Mouse (Mus musculus): ENCODE results near the gene Cbx7. TPM values are rescaled to one million over a fixed set of nuclear protein-coding genes. Genes with fewer than 3 reads are reported as not detected.
A peak's percentile ranks its signal among the peaks of the same experiment; 100 is the strongest.
"Not testable (repeated sequence)": the region's sequence is repeated elsewhere in the genome, so short reads cannot be mapped to it uniquely, and the experiment has no call there.

Cbx7 gene
- polyA plus RNA-seq, 1 experiment, result 75.9 TPM

DNA sequence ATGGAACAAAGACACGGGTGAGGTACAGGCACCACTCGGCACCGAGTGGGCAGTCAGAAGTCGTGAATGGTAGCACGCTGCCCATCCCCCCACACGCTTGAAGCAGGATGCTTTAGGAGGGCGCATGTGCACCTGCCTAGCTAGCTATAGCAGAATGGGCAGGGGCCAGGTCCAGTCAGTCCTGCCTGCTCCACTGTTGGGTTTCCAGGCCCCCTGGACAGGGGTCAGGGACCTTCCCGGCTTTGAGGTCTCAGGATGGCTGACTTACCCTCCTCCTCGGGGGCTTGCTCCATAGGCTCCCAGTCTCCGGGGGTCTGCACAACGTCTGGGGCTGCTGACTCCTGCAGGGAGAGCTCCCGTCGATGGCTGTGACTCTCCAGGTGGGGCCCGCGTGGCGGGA lies 52.4 kb downstream of the Cbx7 start:
- no peak for DNase-seq
- no peak overlapping the region for H3K4me3 ChIP-seq (replicated peaks; ENCODE audit: extremely low read depth, low read depth, low read length)
- whole genome bisulfite sequencing, result 85% methylated on average over 16 of the region's 16 CpGs

DNA sequence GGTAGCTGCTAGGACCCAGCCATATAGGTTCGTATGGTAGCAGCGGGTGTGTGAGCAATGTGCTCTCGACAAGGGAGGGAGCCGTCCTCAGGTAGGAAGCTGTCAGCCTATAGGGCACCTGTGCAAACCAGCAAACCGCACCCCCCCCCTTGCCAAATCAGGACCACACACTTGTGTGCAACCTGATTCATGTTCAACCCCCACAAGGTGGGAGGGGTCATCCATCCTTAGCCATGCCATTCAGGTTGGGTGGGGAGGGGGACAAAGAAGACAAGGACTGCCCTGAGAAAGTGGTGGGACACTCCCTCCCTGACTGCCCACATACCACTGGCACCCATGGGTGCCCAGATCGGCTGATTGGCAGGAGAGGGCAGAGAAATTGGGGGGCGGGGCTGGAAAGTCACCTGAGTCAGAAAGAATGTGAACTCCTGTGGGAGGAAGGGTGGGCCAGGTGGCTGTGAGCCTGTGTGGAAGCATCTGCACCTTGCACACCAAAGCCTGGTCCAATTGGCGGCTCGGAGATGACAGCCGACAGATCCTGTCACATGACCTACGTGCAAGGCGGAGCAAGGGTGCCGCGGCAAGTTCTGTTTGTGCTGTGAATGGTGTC lies 53.7 kb downstream of the Cbx7 start:
- 85% methylated on average over 14 of the region's 14 CpGs for WGBS
- no peaks in the 10 kb centered on the region for H3K4me1 ChIP-seq (ENCODE audit: control insufficient read depth, insufficient read depth, low read length)
- peak; percentile 19; the same call in 1 of the 2 replicates for TF ChIP-seq POLR2A (IDR thresholded peaks at IDR 0.05; ENCODE audit: borderline replicate concordance, extremely low read depth, low read depth, low read length)
- no peak for TF ChIP-seq CTCF (IDR thresholded peaks at IDR 0.05; ENCODE audit: insufficient read depth, low read length)
- DNase-seq, result no peak
- H3K4me3 ChIP-seq (replicated peaks; ENCODE audit: extremely low read depth, low read depth, low read length), result no peak overlapping the region

More for the DNA sequence above, 52.4 kb downstream of the Cbx7 start:
- TF ChIP-seq POLR2A (IDR thresholded peaks at IDR 0.05; ENCODE audit: borderline replicate concordance, extremely low read depth, low read depth, low read length), result no peak
- TF ChIP-seq CTCF (IDR thresholded peaks at IDR 0.05; ENCODE audit: insufficient read depth, low read length), result no peak
- no peaks in the 10 kb centered on the region for H3K4me1 ChIP-seq (ENCODE audit: control insufficient read depth, insufficient read depth, low read length)

DNA sequence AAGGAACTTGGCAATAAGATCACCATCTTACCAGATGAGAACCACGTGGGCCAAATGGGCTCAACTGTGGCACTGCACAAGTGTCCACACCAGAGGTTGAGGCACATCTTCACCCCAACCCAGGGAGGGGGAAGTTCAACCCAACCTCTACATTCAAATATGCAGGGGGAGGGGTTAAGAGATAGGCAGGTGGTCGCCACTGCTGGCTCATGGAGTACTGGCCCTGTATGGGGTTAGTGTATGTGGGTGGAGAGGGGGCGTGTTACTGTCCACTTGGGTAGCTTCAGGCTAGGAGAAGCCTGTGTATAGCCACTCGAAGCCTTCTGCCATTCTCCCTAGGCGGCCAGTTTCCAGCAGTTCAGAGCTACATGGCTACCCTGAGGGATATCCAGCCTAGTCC lies 54.8 kb downstream of the Cbx7 start:
- Histone ChIP-seq H3K4me1 (ENCODE audit: control insufficient read depth, insufficient read depth, low read length) (no peaks in the 10 kb centered on the region), H3K4me3 (replicated peaks; ENCODE audit: extremely low read depth, low read depth, low read length) (no peak overlapping the region)
- no peak for DNase-seq
- 67% methylated on average over 5 of the region's 5 CpGs for WGBS
- TF ChIP-seq CTCF (IDR thresholded peaks at IDR 0.05; ENCODE audit: insufficient read depth, low read length), result no peak
- no peak; the same call in 1 of the 2 replicates for TF ChIP-seq POLR2A (IDR thresholded peaks at IDR 0.05; ENCODE audit: borderline replicate concordance, extremely low read depth, low read depth, low read length)

DNA sequence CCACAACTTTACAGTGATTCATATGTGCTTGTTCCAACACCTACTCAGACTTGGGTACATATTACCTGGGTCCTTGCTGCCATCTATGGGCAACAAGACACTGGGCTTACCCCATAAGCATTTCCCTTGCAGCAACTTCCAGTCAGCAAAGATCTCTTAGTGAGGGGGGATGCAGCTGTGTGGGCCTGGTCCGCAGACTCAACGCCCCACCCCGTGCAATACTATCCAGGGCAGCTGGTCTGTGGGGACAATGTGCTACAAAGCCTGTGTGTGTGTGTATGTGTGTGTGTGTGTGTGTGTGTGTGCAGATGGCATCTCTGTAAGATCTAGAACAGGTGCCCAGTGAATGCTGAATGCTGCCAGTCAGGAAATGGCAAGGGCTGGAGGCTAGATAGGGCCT lies 56.6 kb downstream of the Cbx7 start:
- TF ChIP-seq POLR2A (IDR thresholded peaks at IDR 0.05; ENCODE audit: borderline replicate concordance, extremely low read depth, low read depth, low read length), result 0 out of 2 replicates have a peak, but pooled peaks have one; percentile 8
- no peak for TF ChIP-seq CTCF (IDR thresholded peaks at IDR 0.05; ENCODE audit: insufficient read depth, low read length)
- DNase-seq, result no peak
- H3K4me1 ChIP-seq (ENCODE audit: control insufficient read depth, insufficient read depth, low read length), result no peaks in the 10 kb centered on the region
- WGBS, result 72% methylated on average over 3 of the region's 3 CpGs
- no peak overlapping the region for H3K4me3 ChIP-seq (replicated peaks; ENCODE audit: extremely low read depth, low read depth, low read length)

DNA sequence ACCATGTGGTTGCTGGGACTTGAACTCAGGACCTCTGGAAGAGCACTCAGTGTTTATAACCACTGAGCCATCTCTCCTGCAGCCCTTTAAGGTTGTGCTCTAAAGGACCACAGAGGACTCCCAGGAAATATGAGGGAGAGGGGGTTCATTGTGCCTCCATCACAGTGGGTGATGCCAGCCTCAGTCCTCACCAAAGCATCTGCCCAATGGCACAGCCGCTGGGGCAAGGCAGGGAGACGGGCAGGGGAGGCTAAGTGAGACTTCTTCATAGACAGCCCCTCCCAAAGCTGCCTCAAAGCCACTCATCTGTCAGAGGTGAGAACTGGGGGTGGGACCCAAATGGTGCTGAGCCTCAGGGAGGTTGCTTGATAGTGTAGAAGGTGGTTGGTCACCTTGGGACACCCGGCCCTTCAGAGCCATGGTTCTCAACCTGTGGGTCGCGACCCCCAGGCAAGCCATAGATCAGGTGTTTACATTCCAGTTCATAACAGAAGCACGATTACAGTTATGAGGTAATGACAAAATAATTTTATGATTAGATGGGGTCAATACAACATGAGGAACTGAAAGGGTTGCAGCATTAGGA lies 57.1 kb downstream of the Cbx7 start:
- H3K4me3 ChIP-seq (replicated peaks; ENCODE audit: extremely low read depth, low read depth, low read length), result no peak overlapping the region
- DNase-seq, result no peak
- no peak for TF ChIP-seq CTCF (IDR thresholded peaks at IDR 0.05; ENCODE audit: insufficient read depth, low read length)
- no peak for TF ChIP-seq POLR2A (IDR thresholded peaks at IDR 0.05; ENCODE audit: borderline replicate concordance, extremely low read depth, low read depth, low read length)
- no peaks in the 10 kb centered on the region for H3K4me1 ChIP-seq (ENCODE audit: control insufficient read depth, insufficient read depth, low read length)
- WGBS, result 69% methylated on average over 6 of the region's 6 CpGs

DNA sequence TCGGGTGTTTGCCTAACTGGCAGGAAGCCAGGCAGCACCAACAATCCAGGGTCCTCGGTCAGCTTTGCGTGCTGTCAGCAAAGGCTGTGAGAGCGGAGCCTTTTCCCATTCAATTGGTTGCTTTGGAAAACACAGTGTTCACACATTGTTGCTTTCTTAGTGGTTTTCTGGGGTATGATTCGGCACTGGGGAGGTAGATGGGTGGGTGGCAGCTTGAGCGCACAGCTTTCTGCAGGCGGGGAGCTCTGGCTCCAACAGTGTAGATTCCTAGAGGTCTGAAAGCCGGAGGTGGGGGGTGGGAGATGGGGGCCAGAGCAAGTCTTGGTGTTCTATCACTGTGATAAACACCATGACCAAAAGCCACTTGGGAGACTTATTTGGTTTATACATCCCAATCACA lies 59.6 kb downstream of the Cbx7 start:
- H3K4me3 ChIP-seq (replicated peaks; ENCODE audit: extremely low read depth, low read depth, low read length), result no peak overlapping the region
- no peak for DNase-seq
- no peak for TF ChIP-seq CTCF (IDR thresholded peaks at IDR 0.05; ENCODE audit: insufficient read depth, low read length)
- no peak for TF ChIP-seq POLR2A (IDR thresholded peaks at IDR 0.05; ENCODE audit: borderline replicate concordance, extremely low read depth, low read depth, low read length)
- no peaks in the 10 kb centered on the region for H3K4me1 ChIP-seq (ENCODE audit: control insufficient read depth, insufficient read depth, low read length)
- 78% methylated on average over 8 of the region's 8 CpGs for WGBS

DNA sequence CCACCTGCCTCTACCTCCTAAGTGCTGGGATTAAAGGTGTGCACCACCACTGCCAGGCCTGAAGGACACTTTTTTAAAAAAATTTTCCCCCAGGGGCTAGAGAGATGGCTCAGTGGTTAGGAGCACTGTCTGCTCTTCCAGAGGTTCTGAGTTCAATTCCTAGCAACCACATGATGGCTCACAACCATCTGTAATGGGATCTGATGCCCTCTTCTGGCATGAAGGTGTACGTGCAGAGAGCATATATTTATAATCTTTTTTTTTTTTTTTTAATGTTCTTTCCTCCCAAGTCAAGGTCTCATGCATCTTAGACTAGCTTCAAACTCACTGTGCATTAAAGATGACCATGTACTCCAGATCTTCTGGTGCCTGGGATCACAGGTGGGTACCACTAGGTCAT lies 60.1 kb downstream of the Cbx7 start:
- not testable (repeated sequence) for H3K4me3 ChIP-seq (replicated peaks; ENCODE audit: extremely low read depth, low read depth, low read length); DNase-seq; H3K4me1 ChIP-seq (ENCODE audit: control insufficient read depth, insufficient read depth, low read length)
- 80% methylated on average over 1 of the region's 1 CpGs for WGBS

DNA sequence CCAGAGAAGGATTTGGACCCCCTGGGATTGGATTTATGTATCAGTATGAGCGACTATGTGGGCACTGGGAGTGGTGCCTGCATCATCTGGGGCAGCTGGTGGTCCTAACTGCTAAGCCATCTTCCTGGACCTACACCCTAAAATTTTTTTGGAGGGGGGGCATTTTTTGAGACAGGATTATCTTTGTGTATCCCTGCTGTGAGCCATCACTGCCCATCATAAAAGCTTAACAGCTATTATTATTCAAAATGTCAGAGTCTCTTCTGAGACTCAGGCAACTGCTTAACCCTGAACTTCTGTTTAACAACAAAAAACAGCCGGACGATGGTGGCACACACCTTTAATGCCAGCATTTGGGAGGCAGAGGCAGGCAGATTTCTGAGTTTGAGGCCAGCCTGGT lies 61.9 kb downstream of the Cbx7 start:
- DNase-seq; H3K4me3 ChIP-seq (replicated peaks; ENCODE audit: extremely low read depth, low read depth, low read length); H3K4me1 ChIP-seq (ENCODE audit: control insufficient read depth, insufficient read depth, low read length): not testable (repeated sequence)
- WGBS, result 90% methylated on average over 3 of the region's 3 CpGs

DNA sequence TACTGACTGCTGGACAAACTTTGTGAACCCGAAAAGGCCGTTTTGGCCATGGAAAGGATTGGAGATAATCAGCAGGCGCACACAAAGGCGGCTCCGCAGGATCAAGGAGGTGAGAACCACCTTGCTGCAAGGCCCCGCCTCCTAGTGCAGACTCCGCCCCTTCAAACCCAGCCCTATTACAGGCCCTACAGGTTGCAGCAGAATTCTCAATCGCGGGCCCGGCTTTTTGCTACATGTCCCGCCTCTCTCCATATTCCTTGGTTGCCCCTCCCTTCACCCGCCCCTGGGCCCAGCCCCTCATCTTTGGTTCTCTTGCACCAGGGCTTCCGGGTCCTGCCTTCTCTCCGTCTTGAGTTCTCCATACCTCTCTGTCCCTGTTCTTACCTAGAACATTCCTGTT lies 64.1 kb downstream of the Cbx7 start:
- no peak for DNase-seq
- Histone ChIP-seq H3K4me1 (ENCODE audit: control insufficient read depth, insufficient read depth, low read length) (no peaks in the 10 kb centered on the region), H3K4me3 (replicated peaks; ENCODE audit: extremely low read depth, low read depth, low read length) (no peak overlapping the region)
- WGBS, result 60% methylated on average over 14 of the region's 14 CpGs
- no peak for TF ChIP-seq CTCF (IDR thresholded peaks at IDR 0.05; ENCODE audit: insufficient read depth, low read length)
- TF ChIP-seq POLR2A (IDR thresholded peaks at IDR 0.05; ENCODE audit: borderline replicate concordance, extremely low read depth, low read depth, low read length), result no peak

DNA sequence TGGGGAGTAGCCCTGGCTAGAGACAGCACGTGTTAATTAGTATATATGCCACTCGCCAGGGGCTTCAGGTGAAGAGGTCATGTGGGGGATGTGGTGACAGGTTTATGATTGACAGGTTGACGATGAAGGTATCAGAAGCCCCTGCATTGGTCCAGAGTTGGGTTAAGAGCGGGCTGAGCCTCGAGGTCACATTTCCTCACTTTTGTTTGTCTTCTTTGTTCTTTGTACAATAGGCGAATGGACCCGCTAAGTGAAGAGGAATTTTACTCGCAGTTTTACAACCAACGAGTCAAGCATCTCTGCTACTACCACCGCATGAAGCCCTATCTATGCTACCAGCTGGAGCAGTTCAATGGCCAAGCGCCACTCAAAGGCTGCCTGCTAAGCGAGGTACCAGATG lies 65.7 kb downstream of the Cbx7 start:
- TF ChIP-seq CTCF (IDR thresholded peaks at IDR 0.05; ENCODE audit: insufficient read depth, low read length) (no peak), POLR2A (IDR thresholded peaks at IDR 0.05; ENCODE audit: borderline replicate concordance, extremely low read depth, low read depth, low read length) (no peak)
- Histone ChIP-seq H3K4me1 (ENCODE audit: control insufficient read depth, insufficient read depth, low read length) (peaks cover 6% of the 10 kb centered on the region; the same call in 1 of the 2 replicates), H3K4me3 (replicated peaks; ENCODE audit: extremely low read depth, low read depth, low read length) (no peak overlapping the region)
- WGBS, result 69% methylated on average over 12 of the region's 12 CpGs
- DNase-seq, result no peak

DNA sequence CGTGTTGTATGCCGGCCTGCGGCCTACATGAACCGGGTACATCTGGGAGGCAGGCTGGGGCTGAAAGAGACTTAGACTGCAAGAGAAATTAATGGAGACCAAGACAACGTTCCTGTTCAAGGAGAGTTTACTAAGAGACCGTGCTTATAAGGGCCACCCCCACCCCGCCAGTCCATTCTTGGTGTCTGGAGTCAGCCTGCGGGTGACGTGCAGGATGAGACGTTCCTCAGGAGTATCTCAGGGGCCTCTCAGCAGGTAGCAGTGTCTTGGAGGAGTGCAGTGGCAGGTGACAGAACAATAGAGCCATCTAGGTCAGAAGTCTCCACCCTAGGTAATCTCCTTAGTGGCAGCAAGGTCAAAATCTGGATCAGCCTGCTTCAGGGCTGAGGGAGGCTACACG lies 66.2 kb downstream of the Cbx7 start:
- not testable (repeated sequence) for H3K4me3 ChIP-seq (replicated peaks; ENCODE audit: extremely low read depth, low read depth, low read length); H3K4me1 ChIP-seq (ENCODE audit: control insufficient read depth, insufficient read depth, low read length); DNase-seq
- WGBS, result 88% methylated on average over 11 of the region's 11 CpGs
